Mouse (Mus musculus) activated CD4-positive, CD25-positive, alpha-beta regulatory T cell, adult 9 weeks (primary cell): ENCODE results near the gene Junb. TPM values are rescaled to one million over a fixed set of nuclear protein-coding genes. Genes with fewer than 3 reads are reported as not detected.

Source experiments
- polyA plus RNA-seq: library from polyadenylated mRNA; unstranded; fragments of 100-300 nt; shearing (Covaris generic); gene quantifications from one replicate; pipeline ENCODE4 v1.2.1, GENCODE M21; 2017

Gene Junb
- 481 TPM for polyA plus RNA-seq

GRCm38 (mm10) chr8:84978248-84978940 is at the start of gene Junb:
TSS of gene Junb (minus strand) at chr8:84978718.

GRCm38 (mm10) chr8:85026670-85027515 is 48.4 kb upstream of the Junb start, which contains the start of gene Trir:
TSS of gene Trir (plus strand) at chr8:85026823.

GRCm38 (mm10) chr8:85025098-85025932 is 46.8 kb upstream of the Junb start, which contains the start of gene Asna1:
TSS of gene Asna1 (minus strand) at chr8:85025281.

GRCm38 (mm10) chr8:85014431-85014830 is 35.9 kb upstream of the Junb start, which contains the start of gene Best2:
TSS of gene Best2 (minus strand) at chr8:85014531.

GRCm38 (mm10) chr8:84990349-84990748 is 11.8 kb upstream of the Junb start, which contains the start of gene Hook2:
TSS of gene Hook2 (plus strand) at chr8:84990603.

GRCm38 (mm10) chr8:84969241-84970134 is 9.0 kb downstream of the Junb start, which contains the start of the genes Gm49661, Prdx2 and Rnaseh2a:
TSS of gene Gm49661 (minus strand) at chr8:84969433.
TSS of gene Prdx2 (plus strand) at chr8:84969587.
TSS of gene Rnaseh2a (minus strand) at chr8:84969767.

GRCm38 (mm10) chr8:84946528-84947240 is 31.8 kb downstream of the Junb start, which contains the start of gene Rtbdn:
TSS of gene Rtbdn (plus strand) at chr8:84946991.

GRCm38 (mm10) chr8:84936962-84937546 is 41.5 kb downstream of the Junb start, which contains the start of gene Mast1:
TSS of gene Mast1 (minus strand) at chr8:84937359.

Other genes starting within 250 kb of the Junb start
- 3.0 TPM for gene Nfix, start 178.4 kb downstream of the Junb start, polyA plus RNA-seq
- 6.8 TPM for gene Dand5, start 155.9 kb downstream of the Junb start, polyA plus RNA-seq
- gene Gadd45gip1, start 147.2 kb downstream of the Junb start, polyA plus RNA-seq, result 27.8 TPM
- 189 TPM for gene Rad23a, start 138.1 kb downstream of the Junb start, polyA plus RNA-seq
- 587 TPM for gene Calr, start 131.8 kb downstream of the Junb start, polyA plus RNA-seq
- 97.7 TPM for gene Farsa, start 121.7 kb downstream of the Junb start, polyA plus RNA-seq
- gene Syce2, start 106.6 kb downstream of the Junb start, polyA plus RNA-seq, result 7.7 TPM
- 39.4 TPM for gene Gcdh, start 84.8 kb downstream of the Junb start, polyA plus RNA-seq
- 1.1 TPM for gene Klf1, start 76.8 kb downstream of the Junb start, polyA plus RNA-seq
- gene Dnase2a, start 70.2 kb downstream of the Junb start, polyA plus RNA-seq, result 18.9 TPM
- gene Mast1, start 41.4 kb downstream of the Junb start, polyA plus RNA-seq, result 1.1 TPM
- 0.31 TPM for gene Rtbdn, start 31.7 kb downstream of the Junb start, polyA plus RNA-seq
- gene Gm49661, start 9.3 kb downstream of the Junb start, polyA plus RNA-seq, result not detected
- 266 TPM for gene Prdx2, start 9.1 kb downstream of the Junb start, polyA plus RNA-seq
- gene Rnaseh2a, start 9.0 kb downstream of the Junb start, polyA plus RNA-seq, result 105 TPM
- 7.8 TPM for gene Hook2, start 11.9 kb upstream of the Junb start, polyA plus RNA-seq
- not detected for gene Best2, start 35.8 kb upstream of the Junb start, polyA plus RNA-seq
- 53.5 TPM for gene Asna1, start 46.6 kb upstream of the Junb start, polyA plus RNA-seq
- gene Trir, start 48.1 kb upstream of the Junb start, polyA plus RNA-seq, result 200 TPM
- gene Tnpo2, start 58.2 kb upstream of the Junb start, polyA plus RNA-seq, result 45.8 TPM
- 8.0 TPM for gene Fbxw9, start 81.3 kb upstream of the Junb start, polyA plus RNA-seq
- 1.9 TPM for gene Gm5741, start 89.3 kb upstream of the Junb start, polyA plus RNA-seq
- 78.8 TPM for gene Dhps, start 93.0 kb upstream of the Junb start, polyA plus RNA-seq
- gene Wdr83os, start 102.0 kb upstream of the Junb start, polyA plus RNA-seq, result 185 TPM
- 41.4 TPM for gene Wdr83, start 102.6 kb upstream of the Junb start, polyA plus RNA-seq
- 184 TPM for gene Man2b1, start 104.6 kb upstream of the Junb start, polyA plus RNA-seq
- gene Zfp791, start 144.4 kb upstream of the Junb start, polyA plus RNA-seq, result not detected
- not detected for gene Cks1brt, start 173.2 kb upstream of the Junb start, polyA plus RNA-seq
- gene Olfr371, start 247.3 kb upstream of the Junb start, polyA plus RNA-seq, result not detected